Mouse (Mus musculus) intestine, embryonic 15.5 days (tissue): ENCODE data around the gene Slc25a16. TPM values are rescaled to one million over a fixed set of nuclear protein-coding genes. Genes with fewer than 3 reads are reported as not detected.

ENCODE experiments used
- ATAC-seq: fragments of 200-750 bp; cut with Nextera tagmentation; 2 replicates; pipeline ENCODE4 v1.8.0; 2017; ENCODE audit warnings: moderate TSS enrichment, moderate library complexity
- H3K27ac ChIP-seq: fragments of 300-500 bp; sonication (generic); 2 replicates; pipeline ENCODE4 v1.5.1; 2015; ENCODE audit warnings: mild to moderate bottlenecking, inconsistent platforms
- H3K27me3 ChIP-seq: fragments of 300-500 bp; sonication (generic); replicated peaks from 2 replicates; pipeline ENCODE4 v1.6.1; 2015; ENCODE audit warnings: inconsistent platforms
- H3K36me3 ChIP-seq: fragments of 300-500 bp; sonication (generic); 2 replicates; pipeline ENCODE4 v1.6.1; 2015; ENCODE audit warnings: inconsistent platforms
- H3K4me1 ChIP-seq: fragments of 300-500 bp; sonication (generic); replicated peaks from 2 replicates; pipeline ENCODE4 v1.6.1; 2015; ENCODE audit warnings: inconsistent platforms
- H3K4me2 ChIP-seq: fragments of 300-500 bp; sonication (generic); replicated peaks from 2 replicates; pipeline ENCODE4 v1.6.1; 2015; ENCODE audit warnings: mild to moderate bottlenecking, inconsistent platforms
- H3K4me3 ChIP-seq: fragments of 300-500 bp; sonication (generic); replicated peaks from 2 replicates; pipeline ENCODE4 v1.5.1; 2015; ENCODE audit warnings: inconsistent platforms
- H3K9ac ChIP-seq: fragments of 300-500 bp; sonication (generic); 2 replicates; pipeline ENCODE4 v1.6.1; 2015; ENCODE audit warnings: inconsistent platforms
- H3K9me3 ChIP-seq: fragments of 300-500 bp; sonication (generic); 2 replicates; pipeline ENCODE4 v1.6.1; 2016; ENCODE audit warnings: inconsistent platforms
- WGBS: fragments of 180-500 bp; shearing (Covaris S2); methylation state at CpG from one replicate; pipeline ENCODE4 v1.1.7; 2015; 5-methylcytosine and 5-hydroxymethylcytosine counted together
- polyA plus RNA-seq: library from polyadenylated mRNA; unstranded; fragments of >200 nt; fragmentation: Nextera tagmentation; extraction: Ambion mirVana; gene quantifications from 2 replicates; pipeline ENCODE4 v1.2.1, GENCODE M21; 2015

Slc25a16 gene
- 12.5 and 13.4 TPM in 2 replicates for polyA plus RNA-seq

- Histone ChIP-seq H3K4me1 (0 out of 2 replicates have a peak, but pooled peaks cover 3% of the 10 kb centered on the region), H3K9ac (peak within 1 kb of the TSS; percentile 85), H3K4me3 (peak within 1 kb of the TSS; percentile 81), H3K27me3 (no peaks in the 10 kb centered on the region), H3K9me3 (no peaks in the 10 kb centered on the region), H3K27ac (peak within 1 kb of the TSS; percentile 79), H3K4me2 (peak within 1 kb of the TSS; percentile 82), H3K36me3 (no peaks in the 10 kb centered on the region)
- peak; percentile 98 for ATAC-seq
- 3% methylated on average over 50 of the region's 50 CpGs for WGBS
These were observed at the start of gene Slc25a16 for GRCm38 (mm10) chr10:62919925-62920765. Gene Slc25a16 (plus strand): TSS chr10:62920633.

- Histone ChIP-seq H3K9ac (no peak overlapping the region), H3K9me3 (no peaks in the 10 kb centered on the region), H3K4me2 (no peak overlapping the region), H3K27ac (no peak overlapping the region), H3K4me3 (no peak overlapping the region), H3K4me1 (no peaks in the 10 kb centered on the region), H3K36me3 (peaks cover 8% of the 10 kb centered on the region; the same call in 1 of the 2 replicates), H3K27me3 (no peaks in the 10 kb centered on the region)
- WGBS = 78% methylated on average over 4 of the region's 4 CpGs
- no peak for ATAC-seq
These were observed 45.6 kb upstream of the Slc25a16 start for GRCm38 (mm10) chr10:62874828-62875227.

- Histone ChIP-seq H3K36me3 (peaks cover 9% of the 10 kb centered on the region; the same call in 1 of the 2 replicates), H3K27ac (no peak overlapping the region), H3K4me1 (no peaks in the 10 kb centered on the region), H3K27me3 (no peaks in the 10 kb centered on the region), H3K9me3 (no peaks in the 10 kb centered on the region), H3K4me3 (no peak overlapping the region), H3K4me2 (no peak overlapping the region), H3K9ac (no peak overlapping the region)
- ATAC-seq = no peak
- WGBS = 82% methylated on average over 4 of the region's 4 CpGs
These were observed 44.9 kb upstream of the Slc25a16 start for GRCm38 (mm10) chr10:62875565-62875964.

GRCm38 (mm10) chr10:62878056-62878455 lies 42.4 kb upstream of the Slc25a16 start:
- 87% methylated on average over 13 of the region's 13 CpGs for WGBS
- H3K27me3 ChIP-seq = no peaks in the 10 kb centered on the region
- H3K4me2 ChIP-seq = no peak overlapping the region
- H3K9me3 ChIP-seq = no peaks in the 10 kb centered on the region
- peaks cover 9% of the 10 kb centered on the region; the same call in 1 of the 2 replicates for H3K36me3 ChIP-seq
- H3K4me1 ChIP-seq = no peaks in the 10 kb centered on the region
- ATAC-seq = no peak
- H3K27ac ChIP-seq = no peak overlapping the region
- H3K4me3 ChIP-seq = no peak overlapping the region
- H3K9ac ChIP-seq = no peak overlapping the region

- no peak overlapping the region for H3K27ac ChIP-seq
- ATAC-seq = no peak
These were observed 39.2 kb upstream of the Slc25a16 start for GRCm38 (mm10) chr10:62881211-62881610.

GRCm38 (mm10) chr10:62883933-62884372 lies 36.5 kb upstream of the Slc25a16 start:
- Histone ChIP-seq H3K9ac (no peak overlapping the region), H3K4me2 (no peak overlapping the region), H3K27me3 (no peaks in the 10 kb centered on the region), H3K9me3 (no peaks in the 10 kb centered on the region), H3K27ac (no peak overlapping the region; the same call in 1 of the 2 replicates), H3K4me1 (0 out of 2 replicates have a peak, but pooled peaks cover 2% of the 10 kb centered on the region), H3K4me3 (no peak overlapping the region), H3K36me3 (0 out of 2 replicates have a peak, but pooled peaks cover 6% of the 10 kb centered on the region)
- 30% methylated on average over 9 of the region's 9 CpGs for WGBS
- no peak for ATAC-seq

More at GRCm38 (mm10) chr10:62881211-62881610, 39.2 kb upstream of the Slc25a16 start:
- H3K36me3 ChIP-seq = peaks cover 9% of the 10 kb centered on the region; the same call in 1 of the 2 replicates
- no peak overlapping the region for H3K4me2 ChIP-seq
- no peaks in the 10 kb centered on the region for H3K27me3 ChIP-seq
- 52% methylated on average over 5 of the region's 5 CpGs for WGBS
- H3K9me3 ChIP-seq = no peaks in the 10 kb centered on the region
- H3K4me3 ChIP-seq = no peak overlapping the region
- no peak overlapping the region for H3K9ac ChIP-seq
- H3K4me1 ChIP-seq = 0 out of 2 replicates have a peak, but pooled peaks cover 2% of the 10 kb centered on the region

- Histone ChIP-seq H3K4me1 (0 out of 2 replicates have a peak, but pooled peaks cover 2% of the 10 kb centered on the region), H3K27me3 (no peaks in the 10 kb centered on the region), H3K4me2 (no peak overlapping the region), H3K9ac (no peak overlapping the region), H3K36me3 (0 out of 2 replicates have a peak, but pooled peaks cover 4% of the 10 kb centered on the region), H3K4me3 (no peak overlapping the region), H3K9me3 (no peaks in the 10 kb centered on the region), H3K27ac (no peak overlapping the region)
- ATAC-seq = no peak
- 56% methylated on average over 1 of the region's 1 CpGs for WGBS
These were observed 35.9 kb upstream of the Slc25a16 start for GRCm38 (mm10) chr10:62884517-62884916.

- WGBS = 31% methylated on average over 10 of the region's 10 CpGs
- H3K27ac ChIP-seq = no peak overlapping the region
- peak overlapping the region; percentile 95 for H3K4me2 ChIP-seq
- no peak overlapping the region; the same call in 1 of the 2 replicates for H3K9ac ChIP-seq
- ATAC-seq = no peak
- no peaks in the 10 kb centered on the region for H3K9me3 ChIP-seq
- peak overlapping the region; percentile 63 for H3K4me3 ChIP-seq
- 0 out of 2 replicates have a peak, but pooled peaks cover 2% of the 10 kb centered on the region for H3K4me1 ChIP-seq
- H3K36me3 ChIP-seq = no peaks in the 10 kb centered on the region
- no peaks in the 10 kb centered on the region for H3K27me3 ChIP-seq
These were observed 35.0 kb upstream of the Slc25a16 start for GRCm38 (mm10) chr10:62885460-62885859.

GRCm38 (mm10) chr10:62885969-62886798 lies 34.2 kb upstream of the Slc25a16 start:
- peak overlapping the region; percentile 63 for H3K4me3 ChIP-seq
- H3K27me3 ChIP-seq = no peaks in the 10 kb centered on the region
- peak overlapping the region; percentile 95 for H3K4me2 ChIP-seq
- peak; percentile 73 for ATAC-seq
- H3K4me1 ChIP-seq = 0 out of 2 replicates have a peak, but pooled peaks cover 2% of the 10 kb centered on the region
- H3K9me3 ChIP-seq = no peaks in the 10 kb centered on the region
- H3K9ac ChIP-seq = peak overlapping the region; percentile 66
- no peaks in the 10 kb centered on the region for H3K36me3 ChIP-seq
- peak overlapping the region; percentile 13; the same call in 1 of the 2 replicates for H3K27ac ChIP-seq
- WGBS = under 1% methylated on average over 38 of the region's 38 CpGs

GRCm38 (mm10) chr10:62886799-62887591 lies 33.4 kb upstream of the Slc25a16 start:
- Histone ChIP-seq H3K4me3 (peak overlapping the region; percentile 63), H3K27ac (no peak overlapping the region)

GRCm38 (mm10) chr10:62891025-62891424 lies 29.4 kb upstream of the Slc25a16 start:
- H3K36me3 ChIP-seq = no peaks in the 10 kb centered on the region
- ATAC-seq = no peak
- no peak overlapping the region for H3K4me2 ChIP-seq
- H3K4me1 ChIP-seq = no peaks in the 10 kb centered on the region
- 77% methylated on average over 3 of the region's 3 CpGs for WGBS
- no peak overlapping the region for H3K9ac ChIP-seq
- no peaks in the 10 kb centered on the region for H3K9me3 ChIP-seq
- no peaks in the 10 kb centered on the region for H3K27me3 ChIP-seq
- H3K27ac ChIP-seq = no peak overlapping the region
- H3K4me3 ChIP-seq = no peak overlapping the region

More at GRCm38 (mm10) chr10:62886799-62887591, 33.4 kb upstream of the Slc25a16 start:
- under 1% methylated on average over 56 of the region's 56 CpGs for WGBS
- 0 out of 2 replicates have a peak, but pooled peaks cover 2% of the 10 kb centered on the region for H3K4me1 ChIP-seq
- peak; percentile 86 for ATAC-seq
- no peaks in the 10 kb centered on the region for H3K9me3 ChIP-seq
- no peaks in the 10 kb centered on the region for H3K36me3 ChIP-seq
- H3K27me3 ChIP-seq = no peaks in the 10 kb centered on the region
- H3K4me2 ChIP-seq = peak overlapping the region; percentile 95
- peak overlapping the region; percentile 66 for H3K9ac ChIP-seq
